Mouse (Mus musculus): ENCODE data around the gene Hspa12a.

Hspa12a gene

GRCm38 (mm10) chr19:58942841-58943828 lies at the start of gene Hspa12a, which contains the start of gene Eno4:
TSS of gene Hspa12a (minus strand) at chr19:58943654.
TSS of gene Eno4 (plus strand) at chr19:58943425.
- peak; percentile 94 for DNase-seq (ENCODE audit: low spot score)

- no peak for DNase-seq (ENCODE audit: low spot score)
Measured at GRCm38 (mm10) chr19:58981571-58981970, 38.1 kb upstream of the Hspa12a start.

GRCm38 (mm10) chr19:58980056-58980440 lies 36.6 kb upstream of the Hspa12a start:
- DNase-seq (ENCODE audit: low spot score): no peak

GRCm38 (mm10) chr19:58979436-58980055 lies 36.1 kb upstream of the Hspa12a start:
- DNase-seq (ENCODE audit: low spot score): no peak

GRCm38 (mm10) chr19:58978401-58979171 lies 35.1 kb upstream of the Hspa12a start:
- no peak for DNase-seq (ENCODE audit: low spot score)

- no peak for DNase-seq (ENCODE audit: low spot score)
Measured at GRCm38 (mm10) chr19:58975216-58975863, 31.9 kb upstream of the Hspa12a start.

GRCm38 (mm10) chr19:58974126-58974525 lies 30.7 kb upstream of the Hspa12a start:
- DNase-seq (ENCODE audit: low spot score): no peak

GRCm38 (mm10) chr19:58970826-58971225 lies 27.4 kb upstream of the Hspa12a start:
- DNase-seq (ENCODE audit: low spot score): no peak

GRCm38 (mm10) chr19:58968731-58969506 lies 25.5 kb upstream of the Hspa12a start:
- DNase-seq (ENCODE audit: low spot score): no peak

GRCm38 (mm10) chr19:58963011-58963410 lies 19.6 kb upstream of the Hspa12a start:
- DNase-seq (ENCODE audit: low spot score): no peak

GRCm38 (mm10) chr19:58954779-58955178 lies 11.3 kb upstream of the Hspa12a start:
- no peak for DNase-seq (ENCODE audit: low spot score)

- no peak for DNase-seq (ENCODE audit: low spot score)
Measured at GRCm38 (mm10) chr19:58952236-58952635, 8.8 kb upstream of the Hspa12a start.

GRCm38 (mm10) chr19:58951521-58951920 lies 8.1 kb upstream of the Hspa12a start:
- DNase-seq (ENCODE audit: low spot score): no peak

GRCm38 (mm10) chr19:58945959-58946358 lies 2.5 kb upstream of the Hspa12a start:
- DNase-seq (ENCODE audit: low spot score): no peak

- no peak for DNase-seq (ENCODE audit: low spot score)
Measured at GRCm38 (mm10) chr19:58933062-58933461, 10.4 kb downstream of the Hspa12a start.

- no peak for DNase-seq (ENCODE audit: low spot score)
Measured at GRCm38 (mm10) chr19:58931081-58931800, 12.2 kb downstream of the Hspa12a start.

GRCm38 (mm10) chr19:58919148-58919547 lies 24.3 kb downstream of the Hspa12a start:
- DNase-seq (ENCODE audit: low spot score): no peak

- no peak for DNase-seq (ENCODE audit: low spot score)
Measured at GRCm38 (mm10) chr19:58918597-58918996, 24.9 kb downstream of the Hspa12a start.

GRCm38 (mm10) chr19:58913301-58913700 lies 30.2 kb downstream of the Hspa12a start:
- DNase-seq (ENCODE audit: low spot score): no peak

- DNase-seq (ENCODE audit: low spot score): peak; percentile 66
Measured at GRCm38 (mm10) chr19:58911386-58911785, 32.1 kb downstream of the Hspa12a start.
